Mouse (Mus musculus) hematopoietic stem cell, adult 5-6 weeks (primary cell): ENCODE measurements around the gene Nap1l1. TPM values are rescaled to one million over a fixed set of nuclear protein-coding genes. Genes with fewer than 3 reads are reported as not detected.
A peak's percentile ranks its signal among the peaks of the same experiment; 100 is the strongest.
"Not testable (repeated sequence)": the region's sequence is repeated elsewhere in the genome, so short reads cannot be mapped to it uniquely, and the experiment has no call there.

Experiments
- ATAC-seq, 2 experiments: fragments of 125-278 bp in 1 of 2; replicated peaks in 1 of 2; 2 replicates each; pipeline ENCODE4 v1.8.0; 2016 to 2017; ENCODE audit warnings: inconsistent platforms in 2 of 2, mild to moderate bottlenecking in 2 of 2, moderate number of reproducible peaks in 2 of 2, low read depth in 1 of 2, moderate TSS enrichment in 1 of 2; ENCODE audit not compliant: low FRiP score in 2 of 2, poor library complexity in 2 of 2, severe bottlenecking in 2 of 2, insufficient read depth in 1 of 2, low TSS enrichment in 1 of 2
- total RNA-seq: library from RNA; stranded (forward); fragments of 172-1452, 232-1000 nt; gene quantifications from 2 replicates; pipeline ENCODE4 v1.2.3, GENCODE M21; 2017

Nap1l1 gene
- 611 and 635 TPM in 2 replicates for total RNA-seq

DNA sequence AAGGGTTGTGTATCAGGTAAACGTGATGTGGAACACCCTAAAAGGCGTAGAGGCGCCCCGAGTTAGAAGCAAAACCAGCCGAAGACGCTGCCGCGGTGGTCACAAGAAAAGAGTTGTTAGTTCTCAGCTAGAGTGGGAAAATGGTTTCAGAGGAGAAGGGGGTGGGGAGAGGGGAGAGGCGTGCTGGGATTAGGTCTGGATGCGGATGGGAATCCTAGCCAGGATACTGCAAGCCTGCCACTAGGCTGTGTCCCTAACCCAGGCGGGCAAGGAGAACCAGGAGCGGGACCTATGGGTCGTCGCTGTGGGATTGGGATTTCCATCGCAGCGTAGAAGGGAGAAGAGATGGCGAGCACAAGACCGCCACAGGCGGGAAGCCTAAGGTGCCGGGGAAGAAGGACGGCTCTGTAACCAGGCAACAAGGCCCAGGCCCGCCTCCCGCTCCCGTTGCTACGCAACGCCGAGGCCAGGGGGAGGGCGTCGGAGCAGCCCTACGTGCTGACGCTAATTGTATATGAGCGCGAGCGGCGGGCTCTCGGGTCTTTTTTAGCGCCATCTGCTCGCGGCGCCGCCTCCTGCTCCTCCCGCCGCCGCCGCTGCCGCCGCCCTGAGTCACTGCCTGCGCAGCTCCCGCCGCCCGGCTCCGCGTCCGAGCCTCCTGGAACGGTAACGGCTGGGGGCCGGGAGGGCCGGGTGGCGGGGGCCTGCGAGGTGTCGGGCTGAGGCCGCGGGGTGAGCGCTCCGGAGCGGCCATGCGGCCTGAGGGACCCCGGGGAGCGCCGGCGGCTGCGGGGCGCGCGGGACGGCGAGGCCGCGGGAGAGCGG lies at the start of gene Nap1l1:
Gene Nap1l1 (plus strand): TSS at position 538 of the 825 bp plus-strand sequence.
- peak; percentile 97 to 99 for ATAC-seq

- no peak for ATAC-seq
Observed at GRCm38 (mm10) chr10:111426491-111426890, 46.5 kb upstream of the Nap1l1 start.

DNA sequence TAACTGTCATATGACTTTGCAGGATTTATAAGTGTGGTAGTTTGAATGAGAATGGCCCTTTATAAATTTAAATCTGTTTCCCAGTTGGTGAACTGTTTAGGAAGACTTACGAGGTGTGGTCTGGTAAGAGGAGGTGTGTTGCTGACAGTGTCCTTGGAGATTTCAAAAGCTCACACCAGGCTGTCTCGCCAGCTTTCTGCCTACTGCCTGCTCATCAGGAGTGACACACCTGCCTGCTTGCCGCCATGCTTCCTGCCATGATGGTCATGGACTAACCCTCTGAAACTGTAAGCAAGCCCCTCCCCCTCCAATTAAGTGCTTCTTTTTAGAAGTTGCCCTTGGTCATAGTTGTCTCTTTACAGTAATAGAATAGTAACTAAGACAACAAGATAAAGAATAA lies 39.5 kb upstream of the Nap1l1 start:
- ATAC-seq: no peak

GRCm38 (mm10) chr10:111441034-111441440 lies 32.0 kb upstream of the Nap1l1 start:
- ATAC-seq: peak; percentile 56 to 62

GRCm38 (mm10) chr10:111444199-111444598 lies 28.8 kb upstream of the Nap1l1 start:
- ATAC-seq: no peak

GRCm38 (mm10) chr10:111445939-111446671 lies 26.9 kb upstream of the Nap1l1 start:
- ATAC-seq: peak; percentile 65 to 80

GRCm38 (mm10) chr10:111446672-111447008 lies 26.4 kb upstream of the Nap1l1 start:
- not testable (repeated sequence) for ATAC-seq

DNA sequence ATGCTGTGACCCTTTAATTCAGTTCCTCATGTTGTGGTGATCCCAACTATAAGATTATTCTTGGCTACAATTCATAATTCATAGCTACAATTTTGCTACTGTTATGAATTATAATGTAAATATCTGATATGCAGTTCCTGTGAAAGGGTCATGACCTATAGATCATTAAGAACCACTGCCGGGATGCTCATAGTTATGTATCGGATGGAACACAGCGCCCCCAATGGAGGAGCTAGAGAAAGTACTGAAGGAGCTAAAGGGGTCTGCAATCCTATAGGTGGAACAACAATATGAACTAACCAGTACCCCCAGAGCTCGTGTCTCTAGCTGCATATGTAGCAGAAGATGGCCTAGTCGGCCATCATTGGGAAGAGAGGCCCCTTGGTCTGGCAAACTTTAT lies 23.4 kb upstream of the Nap1l1 start:
- not testable (repeated sequence) for ATAC-seq

DNA sequence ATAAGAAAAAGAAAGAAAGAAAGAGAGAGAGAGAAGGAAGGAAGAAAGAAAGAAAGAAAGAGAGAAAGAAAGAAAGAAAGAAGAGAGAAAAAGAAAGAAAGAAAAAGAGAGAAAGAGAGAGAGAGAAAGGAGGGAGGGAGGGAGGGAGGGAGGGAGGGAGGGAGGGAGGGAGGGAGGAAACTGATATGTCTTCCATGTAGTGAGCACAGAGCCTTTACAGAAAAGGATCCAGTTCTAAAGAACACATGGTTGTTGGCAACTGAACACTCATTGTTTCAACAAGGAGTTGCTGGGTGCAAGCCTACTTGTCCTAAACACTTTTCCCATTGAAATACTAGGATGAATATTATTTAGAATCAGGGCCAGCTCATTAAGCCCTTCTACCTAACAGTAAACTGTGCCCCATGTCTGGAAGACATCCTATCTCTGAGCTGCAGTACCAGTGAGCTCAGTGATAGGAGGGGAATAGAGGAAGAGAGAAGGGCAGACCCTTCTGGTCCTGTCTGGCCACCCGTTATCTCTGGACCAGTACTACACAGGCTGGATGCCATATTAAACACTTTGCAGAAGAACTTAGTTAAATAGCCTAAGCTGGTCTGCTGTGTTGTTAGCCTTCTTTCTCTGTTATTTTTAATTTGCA lies 21.2 kb upstream of the Nap1l1 start:
- ATAC-seq: no peak

GRCm38 (mm10) chr10:111452426-111452825 lies 20.6 kb upstream of the Nap1l1 start:
- no peak for ATAC-seq

DNA sequence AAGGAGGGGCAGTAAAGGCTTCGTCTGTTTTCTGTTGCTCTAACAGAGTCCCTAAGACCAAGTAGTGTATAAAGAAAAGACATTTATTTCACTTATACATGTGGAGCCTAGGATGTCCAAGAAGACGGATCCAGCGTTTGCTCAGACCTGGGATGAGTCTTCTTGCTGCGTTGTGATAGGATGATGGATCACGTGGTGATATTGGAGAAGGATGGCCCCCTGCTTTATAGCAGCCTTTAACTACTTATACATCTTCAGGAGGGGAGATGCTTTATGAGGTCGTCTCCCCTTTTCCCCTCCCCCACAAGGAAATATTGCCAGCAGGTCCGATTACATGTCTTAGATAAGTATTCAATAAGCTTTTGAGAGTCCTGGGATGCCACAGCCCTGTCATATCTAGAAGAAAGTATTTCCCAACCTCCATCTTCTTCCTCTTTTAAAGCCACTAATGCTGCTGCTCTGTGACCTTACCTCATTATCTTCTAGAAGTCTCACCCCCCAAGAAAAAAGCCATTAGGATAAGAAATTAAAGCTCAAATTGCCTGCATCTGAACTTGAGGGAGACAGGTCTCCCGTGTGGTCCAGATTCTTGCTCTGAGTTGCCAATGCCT lies 18.2 kb upstream of the Nap1l1 start:
- no peak for ATAC-seq

DNA sequence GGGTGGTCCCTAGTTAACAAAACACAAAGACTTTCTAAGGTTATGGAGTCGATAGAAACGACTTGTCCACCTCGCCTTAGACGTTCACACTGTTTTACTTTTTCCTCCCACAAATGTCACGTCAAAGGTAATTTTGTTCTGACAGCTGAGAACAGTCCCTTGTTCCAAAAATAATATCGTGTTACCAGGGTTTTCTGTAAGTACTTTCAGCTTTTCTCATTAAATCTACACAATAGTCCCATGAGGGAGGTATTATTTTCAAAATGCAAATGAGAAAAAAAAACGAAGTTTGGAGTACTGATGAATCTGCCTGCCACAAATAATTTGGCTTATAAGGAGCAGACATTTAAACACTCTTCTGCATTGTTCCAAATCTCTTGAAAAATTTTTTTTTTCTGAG lies 14.9 kb upstream of the Nap1l1 start:
- ATAC-seq: no peak

DNA sequence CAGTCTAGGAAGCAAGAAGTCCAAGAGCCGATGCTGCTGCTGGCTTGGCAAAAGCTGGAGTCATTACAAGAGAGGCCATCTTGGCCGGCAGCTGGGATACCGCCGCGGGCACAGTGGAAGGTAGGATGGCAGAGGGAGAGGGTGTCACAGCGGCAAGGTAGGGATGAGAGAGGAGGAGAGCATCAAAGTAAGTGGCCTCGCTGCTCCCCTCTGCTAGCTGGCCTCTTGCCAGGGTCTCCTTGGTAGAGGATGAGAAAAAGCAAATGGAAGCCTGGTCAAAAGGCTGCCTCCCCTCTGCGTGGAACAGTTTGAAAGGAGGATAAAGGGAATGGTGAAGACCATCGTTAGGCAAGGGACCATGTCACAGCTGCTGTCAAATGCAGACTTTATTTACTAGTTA lies 14.0 kb upstream of the Nap1l1 start:
- no peak for ATAC-seq

- ATAC-seq: 0 out of 4 replicates have a peak, but pooled peaks of 1 of the 2 experiments have one; percentile 27
Observed at GRCm38 (mm10) chr10:111459874-111460273, 13.1 kb upstream of the Nap1l1 start.

DNA sequence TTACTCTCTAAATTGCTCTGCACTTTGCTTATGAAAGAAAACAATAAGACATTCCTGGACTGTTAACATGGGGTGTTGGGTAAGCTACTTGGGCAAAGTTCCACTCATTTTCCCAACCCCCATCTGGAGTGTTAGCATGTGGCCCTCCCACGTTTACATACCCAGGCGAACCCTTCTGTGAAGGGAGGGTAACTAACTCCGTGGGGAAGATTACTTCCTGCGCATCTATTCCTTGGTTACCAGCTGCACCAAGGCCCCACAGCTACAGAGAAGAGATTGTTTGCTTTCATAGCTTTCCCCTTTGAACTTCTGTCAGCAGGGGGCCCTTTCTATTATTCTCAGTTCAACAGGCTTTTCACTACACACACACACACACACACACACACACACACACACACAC lies 12.6 kb upstream of the Nap1l1 start:
- no peak for ATAC-seq

- peak; percentile 32 to 53; a peak in 2 of 4 replicates for ATAC-seq
Observed at GRCm38 (mm10) chr10:111464833-111465232, 8.2 kb upstream of the Nap1l1 start.

DNA sequence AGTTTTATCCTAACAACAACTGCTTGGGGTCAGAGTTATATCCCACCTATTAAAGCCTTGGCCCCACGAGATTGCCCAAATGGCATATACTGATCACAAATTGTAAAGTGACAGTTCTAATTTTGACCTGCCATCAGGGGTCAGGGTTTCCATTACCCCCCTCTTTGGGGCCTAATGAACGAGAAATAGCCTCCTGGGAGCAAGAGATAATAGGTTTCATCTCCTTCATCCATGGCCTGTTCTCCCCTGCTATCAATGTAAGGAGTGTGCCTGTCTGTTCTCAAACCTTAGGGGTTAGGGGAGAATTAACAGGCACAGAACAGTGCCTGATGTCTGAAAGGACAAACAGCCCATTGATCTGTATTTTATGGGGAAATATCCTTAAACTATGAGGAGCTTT lies 7.6 kb upstream of the Nap1l1 start:
- no peak for ATAC-seq

DNA sequence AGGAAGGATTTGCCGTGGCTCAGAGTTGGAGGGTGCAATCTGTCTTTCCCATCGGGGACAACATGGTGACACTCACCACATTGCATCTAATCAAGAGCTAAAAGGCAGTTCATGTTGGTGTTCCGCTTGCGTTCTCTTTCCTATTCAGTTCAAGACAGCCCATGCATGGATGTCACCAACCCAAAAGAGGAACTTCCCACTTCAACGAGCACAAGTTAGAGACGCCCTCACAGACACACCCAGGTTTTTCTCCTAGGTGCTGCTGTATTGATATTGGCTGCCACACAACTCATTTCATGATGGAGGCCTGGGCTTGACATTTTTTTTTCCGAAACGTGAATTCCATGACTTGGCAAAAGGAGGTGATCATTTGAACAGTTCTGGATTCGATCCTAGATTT lies 1.9 kb upstream of the Nap1l1 start:
- ATAC-seq: peak; percentile 34; a peak in 2 of 4 replicates
